Mouse (Mus musculus) thymus, postnatal 10 days (tissue): ENCODE data around the gene Usp39.

Experiments used
- DNase-seq, 2 experiments: peaks; one replicate each; pipeline ENCODE4 v3.0.0; 2021; ENCODE audit warnings: low spot score in 2 of 2

Gene Usp39

GRCm38 (mm10) chr6:72302349-72302925 is 42.5 kb downstream of the Usp39 start:
- no peak for DNase-seq

GRCm38 (mm10) chr6:72297825-72298224 is 47.2 kb downstream of the Usp39 start:
- DNase-seq: no peak

- no peak for DNase-seq
These were observed 51.9 kb downstream of the Usp39 start for GRCm38 (mm10) chr6:72292972-72293651.

GRCm38 (mm10) chr6:72289484-72289883 is 55.5 kb downstream of the Usp39 start:
- no peak for DNase-seq

- peak in 1 of 2 experiments; percentile 39 for DNase-seq
These were observed 61.1 kb downstream of the Usp39 start for GRCm38 (mm10) chr6:72283914-72284313.

- DNase-seq: no peak
These were observed 64.5 kb downstream of the Usp39 start for GRCm38 (mm10) chr6:72280410-72280998.

GRCm38 (mm10) chr6:72279505-72279904 is 65.5 kb downstream of the Usp39 start:
- DNase-seq: no peak

- no peak for DNase-seq
These were observed 66.1 kb downstream of the Usp39 start for GRCm38 (mm10) chr6:72278835-72279234.

- DNase-seq: no peak
These were observed 67.3 kb downstream of the Usp39 start for GRCm38 (mm10) chr6:72277508-72278166.

GRCm38 (mm10) chr6:72276972-72277441 is 68.0 kb downstream of the Usp39 start:
- no peak for DNase-seq

GRCm38 (mm10) chr6:72276141-72276540 is 68.8 kb downstream of the Usp39 start:
- DNase-seq: no peak

- no peak for DNase-seq
These were observed 69.5 kb downstream of the Usp39 start for GRCm38 (mm10) chr6:72275527-72275926.

GRCm38 (mm10) chr6:72273153-72273552 is 71.8 kb downstream of the Usp39 start:
- no peak for DNase-seq

GRCm38 (mm10) chr6:72272161-72272696 is 72.8 kb downstream of the Usp39 start:
- no peak for DNase-seq

GRCm38 (mm10) chr6:72270952-72271519 is 73.9 kb downstream of the Usp39 start:
- DNase-seq: no peak

- no peak for DNase-seq
These were observed 74.7 kb downstream of the Usp39 start for GRCm38 (mm10) chr6:72270258-72270657.
